Mouse (Mus musculus) erythroblast, embryonic 14.5 days (primary cell): Measurements from ENCODE around the gene Mat2a.
"Not testable (repeated sequence)": the region's sequence is repeated elsewhere in the genome, so short reads cannot be mapped to it uniquely, and the experiment has no call there.

ENCODE experiments used
- GATA1 ChIP-seq: IDR thresholded peaks from 2 replicates; pipeline ENCODE4 v1.6.1; 2012; ENCODE audit warnings: low read length, inconsistent platforms, mixed read lengths
- TAL1 ChIP-seq: IDR thresholded peaks from 3 replicates; pipeline ENCODE4 v1.6.1; 2012; ENCODE audit warnings: low read length, inconsistent platforms, mixed read lengths

DNA sequence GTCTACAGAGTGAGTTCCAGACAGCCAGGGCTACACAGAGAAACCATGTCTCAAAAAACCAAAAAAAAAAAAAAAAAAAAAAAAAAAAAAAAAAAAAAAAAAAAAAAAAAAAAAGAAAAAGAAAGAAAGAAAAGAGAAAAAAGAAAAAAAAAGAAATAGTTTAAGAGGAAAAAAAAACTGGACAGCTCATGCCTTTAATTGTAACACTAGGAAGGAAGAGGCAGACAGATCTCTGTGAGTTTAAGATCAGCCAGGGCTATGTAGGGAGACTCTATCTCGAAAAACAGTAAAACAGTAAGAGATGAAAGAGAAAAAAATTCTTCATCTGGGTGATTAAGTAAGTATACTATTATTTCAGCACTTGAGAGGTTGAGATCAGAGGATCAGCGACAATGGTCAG lies 12.4 kb upstream of the Mat2a start:
- not testable (repeated sequence) for TF ChIP-seq TAL1, GATA1
